Mouse (Mus musculus) CH12.LX (cell line): Measurements from ENCODE around the gene Klhl29. TPM values are rescaled to one million over a fixed set of nuclear protein-coding genes. Genes with fewer than 3 reads are reported as not detected.

Experiments
- DNase-seq: peaks from one replicate; pipeline ENCODE4 v3.0.0-alpha.2; 2013; ENCODE audit errors: extremely low read depth
- H3K27ac ChIP-seq: 2 replicates; pipeline ENCODE4 v1.5.1; 2012; ENCODE audit warnings: low read depth, mild to moderate bottlenecking, control low read depth, moderate library complexity; ENCODE audit not compliant: insufficient read depth
- H3K27me3 ChIP-seq: replicated peaks from 2 replicates; pipeline ENCODE3; 2012; ENCODE audit warnings: inconsistent platforms
- H3K36me3 ChIP-seq, 2 experiments: replicated peaks in 1 of 2; 2 replicates each; pipeline versions ENCODE3 to v1.6.1; 2012; ENCODE audit warnings: inconsistent platforms in 1 of 2, low read length in 1 of 2, mild to moderate bottlenecking in 1 of 2, mixed read lengths in 1 of 2, moderate library complexity in 1 of 2; ENCODE audit not compliant: control insufficient read depth in 1 of 2, insufficient read depth in 1 of 2
- H3K4me1 ChIP-seq, 2 experiments: 2 replicates each; pipeline ENCODE4 v1.6.1; 2012; ENCODE audit warnings: inconsistent platforms in 1 of 2, moderate library complexity in 1 of 2; ENCODE audit not compliant: insufficient read depth in 2 of 2, control insufficient read depth in 1 of 2
- H3K4me2 ChIP-seq: 2 replicates; pipeline ENCODE4 v1.6.1; 2012; ENCODE audit warnings: low read depth, mild to moderate bottlenecking, control low read depth; ENCODE audit not compliant: poor library complexity, insufficient read depth, severe bottlenecking
- H3K4me3 ChIP-seq, 3 experiments: fragments of 150-350 bp in 1 of 3; sonication (generic) in 1 of 3; replicated peaks in 1 of 3; 2 replicates each; pipeline versions ENCODE3 to v1.5.1; 2011 to 2012; ENCODE audit warnings: low read depth in 2 of 3, low read length in 2 of 3, mild to moderate bottlenecking in 2 of 3, moderate library complexity in 2 of 3, control low read depth in 1 of 3, improper control_type of control experiment in 1 of 3, inconsistent platforms in 1 of 3, mixed read lengths in 1 of 3; ENCODE audit not compliant: poor library complexity in 1 of 3
- H3K79me2 ChIP-seq: replicated peaks from 2 replicates; pipeline ENCODE4 v1.6.1; 2012; ENCODE audit warnings: mild to moderate bottlenecking, moderate library complexity; ENCODE audit not compliant: control insufficient read depth, poor library complexity, insufficient read depth, severe bottlenecking; ENCODE audit errors: extremely low read depth
- H3K9ac ChIP-seq: 2 replicates; pipeline ENCODE4 v1.6.1; 2012; ENCODE audit warnings: low read depth, mild to moderate bottlenecking, control low read depth, moderate library complexity; ENCODE audit not compliant: insufficient read depth
- H3K9me3 ChIP-seq: replicated peaks from 2 replicates; pipeline ENCODE3; 2012; ENCODE audit warnings: low read length, inconsistent platforms, mixed read lengths
- BHLHE40 ChIP-seq: IDR thresholded peaks from 2 replicates; pipeline ENCODE4 v1.6.1; 2011; ENCODE audit warnings: mild to moderate bottlenecking, low read depth, low read length, improper control_type of control experiment
- CHD1 ChIP-seq: IDR thresholded peaks from 2 replicates; pipeline ENCODE4 v1.6.1; 2012; ENCODE audit warnings: low read depth, low read length, improper control_type of control experiment, inconsistent platforms
- CTCF ChIP-seq, 2 experiments: IDR thresholded peaks in 1 of 2; conservative IDR thresholded peaks in 1 of 2; 2 replicates each; pipeline ENCODE4 v1.5.1; 2011 to 2012; ENCODE audit warnings: low read depth in 2 of 2, low read length in 2 of 2, improper control_type of control experiment in 1 of 2, inconsistent platforms in 1 of 2, mild to moderate bottlenecking in 1 of 2, moderate library complexity in 1 of 2
- ELF1 ChIP-seq: IDR thresholded peaks from 2 replicates; pipeline ENCODE4 v1.6.1; 2014; ENCODE audit warnings: low read depth, mild to moderate bottlenecking, inconsistent platforms, low read length, improper control_type of control experiment
- ETS1 ChIP-seq: conservative IDR thresholded peaks from 2 replicates; pipeline ENCODE4 v1.6.1; 2012; ENCODE audit warnings: low read depth, mild to moderate bottlenecking, inconsistent platforms, low read length, improper control_type of control experiment, moderate library complexity
- GABPA ChIP-seq: IDR thresholded peaks from 2 replicates; pipeline ENCODE4 v1.6.1; 2012; ENCODE audit warnings: low read depth, low read length, improper control_type of control experiment, inconsistent platforms; ENCODE audit not compliant: insufficient replicate concordance
- IRF4 ChIP-seq: IDR thresholded peaks from 2 replicates; pipeline ENCODE4 v1.6.1; 2014; ENCODE audit warnings: low read depth, mild to moderate bottlenecking, inconsistent platforms, low read length, improper control_type of control experiment
- JUN ChIP-seq: IDR thresholded peaks from 2 replicates; pipeline ENCODE4 v1.6.1; 2011; ENCODE audit warnings: low read depth, mild to moderate bottlenecking, low read length, improper control_type of control experiment, moderate library complexity; ENCODE audit not compliant: insufficient read depth
- JUND ChIP-seq: conservative IDR thresholded peaks from 2 replicates; pipeline ENCODE4 v1.6.1; 2011; ENCODE audit warnings: low read depth, low read length, improper control_type of control experiment
- MXI1 ChIP-seq: IDR thresholded peaks from 2 replicates; pipeline ENCODE4 v1.6.1; 2011; ENCODE audit warnings: mild to moderate bottlenecking, low read depth, low read length, improper control_type of control experiment
- PAX5 ChIP-seq: IDR thresholded peaks from 2 replicates; pipeline ENCODE4 v1.6.1; 2012; ENCODE audit warnings: low read length, inconsistent platforms, mixed read lengths
- POLR2A ChIP-seq: IDR thresholded peaks from 2 replicates; pipeline ENCODE4 v1.6.1; 2011; ENCODE audit warnings: low read depth, mild to moderate bottlenecking, improper control_type of control experiment, low read length
- RAD21 ChIP-seq: IDR thresholded peaks from 2 replicates; pipeline ENCODE4 v1.6.1; 2011; ENCODE audit warnings: low read depth, mild to moderate bottlenecking, low read length, improper control_type of control experiment, moderate library complexity
- UBTF ChIP-seq: IDR thresholded peaks from 2 replicates; pipeline ENCODE4 v1.6.1; 2012; ENCODE audit warnings: low read depth, mild to moderate bottlenecking, inconsistent platforms, low read length, improper control_type of control experiment, moderate library complexity
- USF1 ChIP-seq: IDR thresholded peaks from 2 replicates; pipeline ENCODE4 v1.6.1; 2014; ENCODE audit warnings: low read depth, mild to moderate bottlenecking, inconsistent platforms, low read length, improper control_type of control experiment
- dilution Hi-C: fragments of 300-500 bp; cut with MboI; formaldehyde crosslinking; loops from 2 replicates; pipeline ENCODE4 v1.14.3; 2020; ENCODE audit warnings: low sequenced_read_pairs; ENCODE audit not compliant: extremely low pct_unique_long_range_greater_than_20kb, extremely low pct_ligation_motif_present
- in situ Hi-C: fragments of 300-500 bp; cut with MboI; formaldehyde crosslinking; loops from 3 replicates; pipeline ENCODE4 v1.14.3; 2019; ENCODE audit warnings: low sequenced_read_pairs, low pct_ligation_motif_present, low pct_unique_long_range_greater_than_20kb, mixed read lengths
- polyA plus RNA-seq: library from polyadenylated mRNA; unstranded; fragments of >175 nt; gene quantifications from 2 replicates; pipeline ENCODE4 v1.2.1, GENCODE M21; 2012; ENCODE audit warnings: low read depth; ENCODE audit not compliant: insufficient read length
- total RNA-seq, 2 experiments: library from RNA; depleted of rRNA; stranded (reverse); fragments of 300-350 nt in 1 of 2; fragments of >200 nt in 1 of 2; gene quantifications; 2 replicates each; pipeline ENCODE4 v1.2.3; 2012 to 2014

Gene Klhl29
- total and polyA plus RNA-seq, 3 experiments = 0.04 TPM; not detected in 2

DNA sequence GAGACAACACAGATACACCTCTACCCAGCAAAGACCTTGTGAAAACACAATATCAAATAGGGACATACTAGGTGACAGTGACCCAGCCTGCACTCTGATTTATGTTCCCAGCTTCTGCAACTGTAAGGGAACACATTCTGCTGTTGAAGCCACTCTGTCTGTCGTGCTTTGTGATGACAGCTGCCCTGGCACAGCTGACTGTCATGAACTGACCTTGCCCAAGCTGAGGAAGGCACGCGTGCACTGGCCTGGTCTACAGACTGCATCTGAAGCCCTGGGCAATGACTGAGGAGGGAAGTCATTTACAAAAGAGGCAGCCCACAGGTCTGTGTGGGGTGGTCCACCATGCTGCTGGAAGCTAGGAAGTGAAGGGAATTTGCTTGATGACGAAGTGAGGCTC, 246.3 kb downstream of the Klhl29 start:
- H3K9me3 ChIP-seq = no peaks in the 10 kb centered on the region
- no peak overlapping the region for H3K4me2 ChIP-seq
- no peaks in the 10 kb centered on the region for H3K79me2 ChIP-seq
- dilution Hi-C loops (no loop called here), in situ Hi-C loops (no loop called here)
- TF ChIP-seq USF1 = no peak
- TF ChIP-seq PAX5 = no peak
- no peak overlapping the region for H3K4me3 ChIP-seq
- H3K36me3 ChIP-seq = no peaks in the 10 kb centered on the region
- no peak for DNase-seq
- peaks cover 3% of the 10 kb centered on the region for H3K27me3 ChIP-seq
- H3K27ac ChIP-seq = no peak overlapping the region
- H3K9ac ChIP-seq = no peak overlapping the region
- H3K4me1 ChIP-seq = peaks cover 2 to 5% of the 10 kb centered on the region in 2 experiments; a peak in 1 of 4 replicates

GRCm38 (mm10) chr12:5125907-5126306, 249.6 kb downstream of the Klhl29 start:
- Histone ChIP-seq H3K79me2 (no peaks in the 10 kb centered on the region), H3K27ac (no peak overlapping the region), H3K9me3 (no peaks in the 10 kb centered on the region), H3K4me1 (peaks cover 2 to 20% of the 10 kb centered on the region in 2 experiments; a peak in 2 of 4 replicates), H3K9ac (no peak overlapping the region), H3K36me3 (no peaks in the 10 kb centered on the region), H3K27me3 (peaks cover 2% of the 10 kb centered on the region), H3K4me2 (peak overlapping the region; percentile 33; the same call in 1 of the 2 replicates), H3K4me3 (no peak overlapping the region)
- DNase-seq = no peak
- in situ Hi-C loops (no loop called here), dilution Hi-C loops (no loop called here)
- TF ChIP-seq RAD21 (no peak), CTCF (conservative IDR thresholded peaks at IDR 0.05 in 1 of 2, IDR thresholded peaks at IDR 0.05 in 1 of 2; ENCODE audit: low read depth in 2 of 2, low read length in 2 of 2) (no peak), POLR2A (no peak), UBTF (no peak)

DNA sequence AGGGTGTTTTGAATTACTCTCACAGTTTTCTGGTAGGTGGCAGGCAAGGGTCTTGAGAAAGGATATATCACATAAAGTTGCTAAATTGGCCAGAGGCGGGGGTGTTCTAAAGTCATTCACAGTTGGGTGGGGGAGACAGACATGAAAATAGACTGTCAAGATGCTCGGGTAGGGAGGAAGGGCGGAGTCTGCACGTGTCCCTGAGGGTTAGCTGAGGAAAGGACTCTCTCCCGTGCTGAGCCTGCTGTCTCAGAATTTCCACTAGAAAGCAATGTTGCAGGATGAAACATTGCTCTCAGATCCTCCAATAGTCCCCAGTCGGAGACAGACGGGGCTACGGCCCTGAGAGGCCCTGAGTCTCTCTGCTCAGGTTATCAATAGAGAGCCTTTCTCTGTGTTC, 252.5 kb downstream of the Klhl29 start:
- in situ Hi-C loops (no loop called here), dilution Hi-C loops (no loop called here)
- Histone ChIP-seq H3K9me3 (no peaks in the 10 kb centered on the region), H3K9ac (no peak overlapping the region), H3K4me1 (peaks cover 2 to 20% of the 10 kb centered on the region in 2 experiments; a peak in 2 of 4 replicates), H3K27ac (no peak overlapping the region), H3K4me3 (no peak overlapping the region), H3K27me3 (peaks cover 2% of the 10 kb centered on the region), H3K36me3 (no peaks in the 10 kb centered on the region), H3K4me2 (no peak overlapping the region), H3K79me2 (no peaks in the 10 kb centered on the region)
- TF ChIP-seq GABPA = no peak
- peak; percentile 34 for TF ChIP-seq ETS1
- no peak for TF ChIP-seq JUN
- TF ChIP-seq CHD1 = no peak
- no peak for TF ChIP-seq USF1
- peak; percentile 57; the same call in 1 of the 2 replicates for TF ChIP-seq JUND
- TF ChIP-seq BHLHE40 = peak; percentile 87
- no peak for TF ChIP-seq MXI1
- no peak for TF ChIP-seq ELF1
- no peak for TF ChIP-seq IRF4
- peak; percentile 42 for DNase-seq
